Mouse (Mus musculus) inflammation-experienced regulatory T-cells, adult 6 months (primary cell): Measurements from ENCODE around the gene Myoz1. TPM values are rescaled to one million over a fixed set of nuclear protein-coding genes. Genes with fewer than 3 reads are reported as not detected.
"Not testable (repeated sequence)": the region's sequence is repeated elsewhere in the genome, so short reads cannot be mapped to it uniquely, and the experiment has no call there.

Experiments
- ATAC-seq: one replicate; pipeline ENCODE4 v1.8.0; 2017
- polyA plus RNA-seq, 3 experiments: library from polyadenylated mRNA; unstranded; fragments of 100-300 nt; shearing (Covaris generic); gene quantifications; one replicate each; pipeline ENCODE4 v1.2.1; 2017

Myoz1 gene
- polyA plus RNA-seq, 3 experiments from 2014 or later = not detected

DNA sequence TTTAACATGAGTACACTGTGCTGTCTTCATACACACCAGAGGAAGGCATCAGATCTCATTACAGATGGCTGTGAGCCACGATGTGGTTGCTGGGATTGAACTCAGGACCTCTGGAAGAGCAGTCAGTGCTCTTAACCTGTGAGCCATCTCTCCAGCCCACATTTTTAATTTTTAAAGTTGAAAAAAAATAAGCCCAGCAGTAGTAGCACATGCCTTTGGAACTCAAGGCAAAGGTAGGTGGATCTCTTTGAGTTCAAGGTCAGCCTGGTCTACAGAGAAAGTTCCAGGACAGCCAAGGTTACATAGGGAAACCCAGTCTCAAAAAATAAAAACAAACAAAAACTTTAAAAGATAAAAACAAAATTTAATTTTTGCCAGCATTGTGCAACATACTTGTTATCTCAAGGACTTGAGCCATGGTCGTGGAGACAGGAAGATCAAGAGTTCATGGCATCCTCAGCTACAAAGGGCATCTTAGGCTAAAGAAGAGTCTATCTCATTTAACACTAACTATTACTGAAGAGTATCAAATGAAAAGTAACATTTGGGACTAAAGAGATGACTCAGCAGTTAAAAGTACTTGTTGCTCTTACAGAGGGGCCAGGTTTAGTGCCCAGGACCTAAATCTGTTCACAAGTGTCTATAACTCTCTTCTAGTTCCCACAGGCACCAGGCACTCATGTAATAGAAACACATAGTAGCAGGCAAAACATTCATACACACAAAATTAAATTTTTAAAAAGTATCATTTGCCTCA is 18.3 kb downstream of the Myoz1 start:
- no peak for ATAC-seq

GRCm38 (mm10) chr14:20636968-20637367 is 19.4 kb downstream of the Myoz1 start:
- ATAC-seq = not testable (repeated sequence)

- no peak for ATAC-seq
Measured at GRCm38 (mm10) chr14:20635546-20635945, 20.8 kb downstream of the Myoz1 start.

GRCm38 (mm10) chr14:20631253-20631652 is 25.1 kb downstream of the Myoz1 start:
- ATAC-seq = no peak

GRCm38 (mm10) chr14:20626971-20627370 is 29.4 kb downstream of the Myoz1 start:
- ATAC-seq = no peak

GRCm38 (mm10) chr14:20626447-20626846 is 29.9 kb downstream of the Myoz1 start:
- ATAC-seq = no peak

GRCm38 (mm10) chr14:20622907-20623306 is 33.4 kb downstream of the Myoz1 start:
- ATAC-seq = no peak

GRCm38 (mm10) chr14:20622412-20622811 is 33.9 kb downstream of the Myoz1 start:
- ATAC-seq = no peak

DNA sequence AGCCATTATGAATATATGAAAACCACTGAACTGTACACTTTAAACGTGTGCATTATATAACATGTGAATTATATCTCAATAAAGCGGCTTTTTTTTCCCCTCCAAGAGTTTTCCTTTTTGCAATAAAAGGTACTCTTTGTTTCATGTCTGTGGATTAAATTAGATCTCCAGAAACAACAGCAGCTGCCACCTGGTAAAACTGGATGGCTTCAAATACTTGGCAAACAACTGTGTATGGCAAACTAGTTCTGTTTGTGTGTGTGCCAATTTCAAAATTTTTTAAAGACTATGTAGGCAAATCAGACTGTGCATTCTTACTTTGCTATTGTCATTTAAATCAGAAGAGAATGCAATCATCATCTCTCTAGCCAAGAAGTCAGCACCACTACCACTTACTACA is 34.4 kb downstream of the Myoz1 start:
- ATAC-seq = no peak

DNA sequence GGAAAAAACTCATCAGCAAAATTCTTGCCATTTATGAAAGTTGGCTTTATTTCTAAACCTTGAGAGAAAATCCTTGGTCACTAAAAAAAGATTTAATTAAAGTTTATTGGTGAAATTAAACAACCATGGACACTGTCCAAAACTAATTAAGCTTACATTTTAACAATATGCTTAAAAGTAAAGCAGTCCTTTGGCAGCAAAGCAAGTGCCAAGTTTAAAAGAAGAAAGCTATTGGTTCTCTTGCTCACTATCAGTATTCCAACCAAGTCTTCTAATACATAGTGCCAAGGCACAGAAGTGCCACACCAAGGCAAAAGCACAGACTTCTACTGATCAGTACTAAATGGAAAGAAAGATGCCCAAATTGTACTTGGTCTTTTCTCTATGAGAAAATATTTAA is 37.2 kb downstream of the Myoz1 start:
- no peak for ATAC-seq

DNA sequence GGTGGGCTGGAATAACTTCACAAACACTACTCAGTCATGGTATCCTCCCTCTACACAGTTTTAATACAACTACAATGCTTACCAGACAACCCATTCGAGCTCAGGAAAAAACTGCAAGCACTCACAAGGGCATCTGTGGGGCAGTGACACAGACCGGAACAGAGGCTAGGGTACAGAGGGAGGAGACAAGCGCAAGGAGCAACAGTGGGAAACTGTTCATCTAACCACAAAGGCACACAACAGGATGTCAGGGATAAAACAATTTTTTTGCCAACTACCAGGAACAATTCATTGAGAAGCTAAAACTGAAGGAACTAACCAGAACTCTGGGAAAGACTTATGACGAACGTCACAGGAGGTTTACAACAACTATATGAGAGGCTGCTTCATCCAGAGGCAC is 38.1 kb downstream of the Myoz1 start:
- no peak for ATAC-seq

DNA sequence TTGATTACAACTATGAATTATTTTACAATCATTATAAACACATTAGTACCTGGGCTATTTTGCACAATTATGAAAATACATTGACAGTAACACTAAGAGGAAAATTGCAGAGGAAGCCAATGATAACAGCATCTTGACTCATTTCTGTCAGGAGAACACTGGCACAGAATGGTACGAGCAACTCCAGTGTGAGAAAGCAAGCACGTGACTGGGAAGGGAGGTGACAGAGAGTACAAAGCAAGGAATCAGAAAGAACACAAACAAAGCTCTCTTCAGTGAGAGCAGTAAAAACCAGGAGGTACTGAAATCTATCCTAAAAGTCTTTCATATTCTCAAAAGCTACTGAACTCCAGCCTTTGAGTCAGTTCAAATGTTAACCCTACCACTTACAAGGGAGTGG is 39.9 kb downstream of the Myoz1 start:
- ATAC-seq = no peak

DNA sequence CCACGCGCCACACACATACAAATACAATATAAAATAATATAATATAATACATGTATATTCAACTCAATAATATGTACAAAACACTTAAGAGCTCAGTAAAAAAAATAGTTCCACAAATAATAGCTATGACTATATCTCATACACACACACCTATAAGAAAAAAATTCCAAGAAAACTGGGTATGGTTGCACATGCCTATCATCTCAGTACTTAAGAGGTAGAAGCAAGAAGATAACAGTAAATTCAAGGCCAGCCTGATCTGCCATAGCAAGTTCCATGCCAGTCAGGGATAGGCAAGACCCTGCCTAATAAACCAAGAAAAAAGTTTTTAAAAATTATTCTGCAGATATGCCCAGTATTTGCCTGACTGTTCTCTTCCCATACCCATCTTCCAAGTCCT is 41.3 kb downstream of the Myoz1 start:
- ATAC-seq = no peak

DNA sequence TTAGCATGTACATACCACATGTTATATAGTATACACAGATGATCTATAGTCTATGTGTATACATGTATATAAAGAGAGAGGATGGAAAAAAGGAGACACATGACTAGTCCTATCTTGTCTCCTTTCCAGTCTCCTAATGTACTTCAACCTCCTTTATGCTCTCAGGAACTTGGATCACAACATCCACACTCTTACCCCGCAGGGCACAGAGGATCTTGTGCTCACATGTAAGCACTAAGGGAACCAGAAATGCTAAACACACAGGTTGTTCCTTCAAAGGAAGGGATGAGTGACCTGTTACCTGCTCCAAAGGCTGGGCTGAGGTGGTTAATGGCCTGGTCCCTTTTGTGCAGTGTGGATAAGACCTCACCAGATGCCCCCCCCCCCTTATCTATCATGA is 43.5 kb downstream of the Myoz1 start:
- no peak for ATAC-seq

GRCm38 (mm10) chr14:20610146-20610545 is 46.2 kb downstream of the Myoz1 start:
- no peak for ATAC-seq

- ATAC-seq = no peak
Measured at GRCm38 (mm10) chr14:20609519-20609918, 46.8 kb downstream of the Myoz1 start.

DNA sequence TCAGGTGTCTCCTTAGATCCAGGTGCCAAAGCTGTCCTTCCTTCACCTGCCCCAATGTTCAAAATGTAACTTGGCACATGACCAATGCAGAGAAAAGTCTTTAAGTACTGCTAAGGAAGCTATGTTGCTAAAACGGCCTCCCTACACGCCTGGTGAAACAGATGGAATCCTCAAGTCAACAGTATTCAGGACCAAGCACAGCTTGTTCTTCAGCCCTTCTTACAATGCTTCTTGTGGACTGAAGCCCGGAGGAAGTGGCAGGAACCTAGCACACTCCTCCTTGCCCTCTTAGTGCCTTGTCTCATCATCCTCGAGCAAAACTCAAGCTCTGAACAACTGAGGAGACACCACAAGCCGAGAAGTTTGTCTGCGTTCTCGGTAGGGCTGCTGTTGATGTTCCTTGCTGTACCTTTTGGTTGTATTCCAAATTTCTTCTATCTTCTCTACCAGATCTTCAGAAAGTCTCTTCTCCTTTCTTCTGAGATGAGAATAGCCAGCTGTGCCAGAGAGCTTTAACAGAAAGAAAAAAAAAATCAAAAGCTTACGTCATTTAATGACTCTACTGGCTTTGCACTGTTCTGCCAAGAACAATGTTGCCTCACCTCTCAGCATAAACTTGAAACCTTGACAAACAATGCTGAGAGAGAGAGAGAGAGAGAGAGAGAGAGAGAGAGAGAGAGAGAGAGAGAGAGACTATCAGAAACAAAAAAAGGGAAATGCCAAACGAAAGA is 48.8 kb downstream of the Myoz1 start:
- ATAC-seq = no peak

DNA sequence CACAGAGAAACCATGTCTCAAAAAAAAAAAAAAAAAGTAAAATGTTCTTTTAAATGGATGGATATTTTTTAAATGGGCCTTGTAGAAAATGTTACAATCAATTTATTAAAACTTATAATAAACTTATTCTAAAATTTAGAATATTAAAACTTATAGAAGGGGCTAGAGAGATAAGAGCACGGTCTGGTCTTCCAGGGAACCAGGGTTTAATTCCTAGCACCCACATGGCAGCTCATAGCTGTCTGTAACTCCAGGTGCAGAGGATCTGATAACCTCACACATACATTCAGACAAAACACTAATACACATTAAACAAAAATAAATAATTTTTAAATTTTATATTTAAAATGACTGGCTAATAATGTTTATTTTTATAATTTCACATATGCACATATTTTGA is 55.1 kb downstream of the Myoz1 start:
- ATAC-seq = no peak

- no peak for ATAC-seq
Measured at GRCm38 (mm10) chr14:20600203-20600602, 56.1 kb downstream of the Myoz1 start.

- no peak for ATAC-seq
Measured at GRCm38 (mm10) chr14:20599542-20599941, 56.8 kb downstream of the Myoz1 start.
